16 mouse cellular contexts compared by ENCODE assay signal in the genomic region with DNA sequence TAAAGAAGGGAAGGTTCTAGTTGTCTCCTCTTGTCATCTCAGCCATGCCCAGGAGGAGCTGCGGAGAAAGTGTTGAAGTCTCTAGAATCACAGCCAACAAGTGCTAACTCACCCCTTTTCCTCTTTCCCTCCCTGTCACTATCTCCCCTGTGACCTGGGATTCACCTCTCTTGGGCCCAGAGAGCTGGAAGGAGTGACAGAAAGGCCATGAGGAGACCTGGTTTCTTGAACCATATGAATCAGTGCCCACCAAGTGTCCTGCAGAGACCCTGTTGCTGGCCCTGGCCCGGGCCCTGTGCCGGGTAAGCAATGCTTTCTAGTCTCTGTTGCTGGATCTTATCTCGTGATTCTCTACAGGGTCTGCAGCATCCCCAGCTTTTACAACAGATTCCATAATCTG.
DNase-seq lines count a peak whose midpoint lies in the region; ATAC-seq and TF ChIP-seq lines count a peak whose summit lies in the region.
"Had no signal": no experiment of that assay in that cellular context is flagged by ENCODE, and none has a peak within 500 bp of the region (broad histone marks: within the 10 kb centered on the region; RNA-seq: fewer than 3 reads in every experiment).

No protein-coding gene starts in this region.

- 0 out of 2 replicates have a peak, but pooled peaks cover 9% of the 10 kb centered on the region for H3K9me3 ChIP-seq in hindbrain, embryonic 13.5 days
- H3K9me3 ChIP-seq in hindbrain, postnatal 0 days (ENCODE audit: low read length) = no peaks in the 10 kb centered on the region
- no peaks in the 10 kb centered on the region for H3K9me3 ChIP-seq in liver, postnatal 0 days (ENCODE audit: low read length)
- H3K9me3 ChIP-seq in liver, embryonic 12.5 days (replicated peaks) = 0 out of 2 replicates have a peak, but pooled peaks cover 5% of the 10 kb centered on the region
- H3K9me3 ChIP-seq: hindbrain, embryonic 15.5 days; midbrain, embryonic 15.5 days had no signal

- ATAC-seq in hindbrain, embryonic 13.5 days (ENCODE audit: low FRiP score) = no peak
- no peak for ATAC-seq in hindbrain, postnatal 0 days
- no peak for ATAC-seq in liver, postnatal 0 days
- no peak for ATAC-seq in liver, embryonic 12.5 days
- ATAC-seq: midbrain, embryonic 15.5 days had no signal

- 93% methylated on average over 4 of the region's 4 CpGs for WGBS in hindbrain, embryonic 13.5 days
- 88% methylated on average over 4 of the region's 4 CpGs for WGBS in hindbrain, postnatal 0 days
- 68% methylated on average over 4 of the region's 4 CpGs for WGBS in liver, postnatal 0 days (ENCODE audit: insufficient replicate concordance)
- WGBS in liver, embryonic 12.5 days (ENCODE audit: insufficient replicate concordance) = 54% methylated on average over 4 of the region's 4 CpGs
- 95% methylated on average over 4 of the region's 4 CpGs for WGBS in macrophage (ENCODE audit: missing documents)

- no peak overlapping the region for H3K9ac ChIP-seq in hindbrain, embryonic 13.5 days
- no peak overlapping the region for H3K9ac ChIP-seq in hindbrain, postnatal 0 days (replicated peaks; ENCODE audit: low read length)
- no peak overlapping the region for H3K9ac ChIP-seq in liver, postnatal 0 days (replicated peaks)
- no peak overlapping the region for H3K9ac ChIP-seq in liver, embryonic 12.5 days
- H3K9ac ChIP-seq: forebrain, postnatal 0 days; hindbrain, embryonic 15.5 days; midbrain, embryonic 15.5 days had no signal

- no peak overlapping the region for H3K4me2 ChIP-seq in hindbrain, embryonic 13.5 days
- H3K4me2 ChIP-seq in hindbrain, postnatal 0 days (ENCODE audit: low read depth, low read length) = no peak overlapping the region
- no peak overlapping the region for H3K4me2 ChIP-seq in liver, postnatal 0 days (ENCODE audit: low read depth, low read length)
- no peak overlapping the region for H3K4me2 ChIP-seq in liver, embryonic 12.5 days
- H3K4me2 ChIP-seq: hindbrain, embryonic 15.5 days; liver, embryonic 11.5 days; midbrain, embryonic 15.5 days had no signal

- peak; percentile 92 for DNase-seq in heart, adult 11 months
- no peak for DNase-seq in heart, postnatal 36 days
- DNase-seq in hindbrain, postnatal 0 days (ENCODE audit: low spot score) = no peak
- no peak for DNase-seq in liver, postnatal 0 days
- DNase-seq in ovary, adult 18-20 months (ENCODE audit: low spot score) = no peak
- DNase-seq: cerebellum, postnatal 10 days; embryo, embryonic 11 days; right cerebral cortex, postnatal 14 days had no signal

- peak overlapping the region; percentile 76; the same call in 1 of the 2 replicates for H3K27ac ChIP-seq in hindbrain, embryonic 13.5 days
- no peak overlapping the region for H3K27ac ChIP-seq in hindbrain, postnatal 0 days
- peak overlapping the region; percentile 81 for H3K27ac ChIP-seq in liver, postnatal 0 days (ENCODE audit: low read depth)
- no peak overlapping the region for H3K27ac ChIP-seq in liver, embryonic 12.5 days
- H3K27ac ChIP-seq in macrophage = peak overlapping the region; percentile 96

- peaks cover 33% of the 10 kb centered on the region; the same call in 1 of the 2 replicates for H3K79me2 ChIP-seq in macrophage (ENCODE audit: inconsistent target)

- peaks cover 30% of the 10 kb centered on the region for H3K4me1 ChIP-seq in hindbrain, embryonic 13.5 days (replicated peaks)
- H3K4me1 ChIP-seq in hindbrain, postnatal 0 days (ENCODE audit: insufficient read depth, low read length) = peaks cover 14% of the 10 kb centered on the region
- peaks cover 6% of the 10 kb centered on the region for H3K4me1 ChIP-seq in liver, postnatal 0 days (ENCODE audit: insufficient read depth)
- no peaks in the 10 kb centered on the region for H3K4me1 ChIP-seq in liver, embryonic 12.5 days

- no peak for TF ChIP-seq CTCF in hindbrain, postnatal 0 days (IDR thresholded peaks at IDR 0.05; ENCODE audit: low read depth)
- TF ChIP-seq CTCF in liver, postnatal 0 days (IDR thresholded peaks at IDR 0.05; ENCODE audit: low read depth) = no peak

- no peak for TF ChIP-seq EP300 in liver, postnatal 0 days (IDR thresholded peaks at IDR 0.05; ENCODE audit: low read depth)

- H3K27me3 ChIP-seq in hindbrain, embryonic 13.5 days = no peaks in the 10 kb centered on the region
- H3K27me3 ChIP-seq in hindbrain, postnatal 0 days (ENCODE audit: insufficient read depth, low read length) = no peaks in the 10 kb centered on the region
- no peaks in the 10 kb centered on the region for H3K27me3 ChIP-seq in liver, postnatal 0 days (ENCODE audit: insufficient read depth, low read length)
- no peaks in the 10 kb centered on the region for H3K27me3 ChIP-seq in liver, embryonic 12.5 days (replicated peaks)
- H3K27me3 ChIP-seq: hindbrain, embryonic 15.5 days; midbrain, embryonic 15.5 days had no signal

- intact Hi-C loops in heart, postnatal 36 days (cut with DNase I) = no loop called here

- no peaks in the 10 kb centered on the region for H3K36me3 ChIP-seq in hindbrain, embryonic 13.5 days
- no peaks in the 10 kb centered on the region for H3K36me3 ChIP-seq in hindbrain, postnatal 0 days (ENCODE audit: insufficient read depth, low read length)
- no peaks in the 10 kb centered on the region for H3K36me3 ChIP-seq in liver, postnatal 0 days (replicated peaks; ENCODE audit: insufficient read depth, low read length)
- no peaks in the 10 kb centered on the region for H3K36me3 ChIP-seq in liver, embryonic 12.5 days
- H3K36me3 ChIP-seq in macrophage (ENCODE audit: inconsistent target) = peaks cover 12% of the 10 kb centered on the region; the same call in 1 of the 2 replicates
- H3K36me3 ChIP-seq: hindbrain, embryonic 15.5 days; midbrain, embryonic 15.5 days had no signal

- no peak overlapping the region for H3K4me3 ChIP-seq in hindbrain, embryonic 13.5 days
- no peak overlapping the region for H3K4me3 ChIP-seq in hindbrain, postnatal 0 days (ENCODE audit: low read length)
- H3K4me3 ChIP-seq in liver, postnatal 0 days (ENCODE audit: low read depth, low read length) = no peak overlapping the region
- H3K4me3 ChIP-seq in liver, embryonic 12.5 days = no peak overlapping the region
- no peak overlapping the region for H3K4me3 ChIP-seq in macrophage (ENCODE audit: inconsistent target)
- H3K4me3 ChIP-seq: erythroblast, embryonic 14.5 days; hindbrain, embryonic 15.5 days; midbrain, embryonic 15.5 days had no signal

Comparison
In these comparisons a context has a peak if more than half of its experiments do, and no peak if none do; other contexts are left out.
1. H3K27ac ChIP-seq: peak in hindbrain, embryonic 13.5 days (single experiment), liver, postnatal 0 days (single experiment) and macrophage (single experiment); none in hindbrain, postnatal 0 days (single experiment) and liver, embryonic 12.5 days (single experiment).